Mouse (Mus musculus) thymus, adult 2 months (tissue): ENCODE measurements around the gene St3gal2. TPM values are rescaled to one million over a fixed set of nuclear protein-coding genes. Genes with fewer than 3 reads are reported as not detected.
A peak's percentile ranks its signal among the peaks of the same experiment; 100 is the strongest.

Experiments used
- DNase-seq: peaks from one replicate; pipeline ENCODE4 v3.0.0; 2021
- H3K27ac ChIP-seq: fragments of 200-500 bp; 2 replicates; pipeline ENCODE4 v1.5.1; 2012; ENCODE audit warnings: low read length, control low read depth; ENCODE audit not compliant: control insufficient read depth, insufficient read depth
- H3K27me3 ChIP-seq: fragments of 200-500 bp; 2 replicates; pipeline ENCODE4 v1.6.1; 2012; ENCODE audit warnings: mild to moderate bottlenecking, low read length, moderate library complexity, mixed read lengths; ENCODE audit not compliant: control insufficient read depth, insufficient read depth
- H3K36me3 ChIP-seq: fragments of 200-500 bp; 2 replicates; pipeline ENCODE4 v1.6.1; 2012; ENCODE audit warnings: mild to moderate bottlenecking, low read length, moderate library complexity; ENCODE audit not compliant: control insufficient read depth, insufficient read depth
- H3K4me1 ChIP-seq: fragments of 200-500 bp; replicated peaks from 2 replicates; pipeline ENCODE4 v1.6.1; 2012; ENCODE audit warnings: low read length; ENCODE audit not compliant: control insufficient read depth, insufficient read depth
- H3K4me3 ChIP-seq: fragments of 200-500 bp; 2 replicates; pipeline ENCODE4 v1.5.1; 2012; ENCODE audit warnings: mild to moderate bottlenecking, low read length, control low read depth, moderate library complexity; ENCODE audit not compliant: control insufficient read depth, insufficient read depth
- CTCF ChIP-seq: fragments of 200-500 bp; IDR thresholded peaks from 2 replicates; pipeline ENCODE4 v1.5.1; 2012; ENCODE audit warnings: mild to moderate bottlenecking, control low read depth, low read length, moderate library complexity, borderline replicate concordance; ENCODE audit not compliant: control insufficient read depth, poor library complexity, insufficient read depth; ENCODE audit errors: extremely low read depth
- POLR2A ChIP-seq: fragments of 200-500 bp; IDR thresholded peaks from 2 replicates; pipeline ENCODE4 v1.6.1; 2012; ENCODE audit warnings: mild to moderate bottlenecking, low read length, control low read depth, moderate library complexity; ENCODE audit not compliant: control insufficient read depth, poor library complexity, insufficient read depth; ENCODE audit errors: extremely low read depth
- WGBS: fragments of 180-500 bp; shearing (Covaris S2); methylation state at CpG from one replicate; pipeline ENCODE4 v1.1.7; 2018; 5-methylcytosine and 5-hydroxymethylcytosine counted together
- polyA plus RNA-seq: library from polyadenylated mRNA; depleted of rRNA; stranded (reverse); fragments of >200 nt; gene quantifications from 2 replicates; pipeline ENCODE4 v1.2.3, GENCODE M21; 2012; rRNA removed

Gene St3gal2
- 21.7 and 22.1 TPM in 2 replicates for polyA plus RNA-seq

GRCm38 (mm10) chr8:110919341-110920031 is at the start of gene St3gal2:
Gene St3gal2, plus strand, starts transcription at chr8:110919922.
- peak; percentile 13; the same call in 1 of the 2 replicates for TF ChIP-seq POLR2A
- no peak for TF ChIP-seq CTCF
- no peaks in the 10 kb centered on the region for H3K36me3 ChIP-seq
- WGBS, result 1% methylated on average over 36 of the region's 36 CpGs
- peaks cover 14% of the 10 kb centered on the region for H3K4me1 ChIP-seq
- peak within 1 kb of the TSS; percentile 51 for H3K4me3 ChIP-seq
- H3K27me3 ChIP-seq, result no peaks in the 10 kb centered on the region
- H3K27ac ChIP-seq, result no peak within 1 kb of the TSS
- DNase-seq, result peak; percentile 84

DNA sequence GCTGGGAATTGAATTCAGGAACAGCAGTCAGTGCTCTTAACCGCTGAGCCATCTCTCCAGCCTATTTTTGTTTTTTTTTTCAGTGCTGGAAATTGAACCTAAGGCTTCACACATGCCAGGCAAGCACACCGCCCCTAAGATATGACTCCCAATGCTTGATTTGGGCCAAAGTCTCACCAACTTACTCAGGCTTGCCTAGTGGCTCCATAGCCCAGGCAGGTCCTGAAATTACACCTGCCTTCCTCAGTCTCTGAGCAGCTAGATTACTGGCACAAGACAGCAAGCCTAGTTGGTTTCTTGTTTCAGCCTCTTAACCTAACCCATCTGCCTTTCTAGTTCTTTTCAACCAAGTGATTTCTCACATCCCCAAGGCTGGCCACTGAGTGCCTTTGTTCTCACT is 49.2 kb upstream of the St3gal2 start:
- 98% methylated on average over 2 of the region's 2 CpGs for WGBS
- no peak overlapping the region for H3K4me3 ChIP-seq
- peaks cover 60% of the 10 kb centered on the region for H3K36me3 ChIP-seq

GRCm38 (mm10) chr8:110877862-110878261 is 41.9 kb upstream of the St3gal2 start:
- H3K4me3 ChIP-seq, result no peak overlapping the region
- H3K4me1 ChIP-seq, result no peaks in the 10 kb centered on the region
- peaks cover 70% of the 10 kb centered on the region for H3K36me3 ChIP-seq
- 57% methylated on average over 4 of the region's 4 CpGs for WGBS
- no peak for DNase-seq
- H3K27me3 ChIP-seq, result no peaks in the 10 kb centered on the region
- no peak for TF ChIP-seq POLR2A
- TF ChIP-seq CTCF, result no peak
- H3K27ac ChIP-seq, result no peak overlapping the region

More for the DNA sequence above, 49.2 kb upstream of the St3gal2 start:
- Histone ChIP-seq H3K4me1 (no peaks in the 10 kb centered on the region), H3K27ac (no peak overlapping the region), H3K27me3 (no peaks in the 10 kb centered on the region)
- DNase-seq, result no peak
- TF ChIP-seq POLR2A, result no peak
- TF ChIP-seq CTCF, result no peak

- no peaks in the 10 kb centered on the region for H3K27me3 ChIP-seq
- no peak overlapping the region for H3K4me3 ChIP-seq
- 97% methylated on average over 10 of the region's 10 CpGs for WGBS
- DNase-seq, result no peak
- no peaks in the 10 kb centered on the region for H3K4me1 ChIP-seq
- TF ChIP-seq CTCF (no peak), POLR2A (no peak)
- no peak overlapping the region for H3K27ac ChIP-seq
- peaks cover 55% of the 10 kb centered on the region for H3K36me3 ChIP-seq
Observed at GRCm38 (mm10) chr8:110881741-110882310, 37.9 kb upstream of the St3gal2 start.

DNA sequence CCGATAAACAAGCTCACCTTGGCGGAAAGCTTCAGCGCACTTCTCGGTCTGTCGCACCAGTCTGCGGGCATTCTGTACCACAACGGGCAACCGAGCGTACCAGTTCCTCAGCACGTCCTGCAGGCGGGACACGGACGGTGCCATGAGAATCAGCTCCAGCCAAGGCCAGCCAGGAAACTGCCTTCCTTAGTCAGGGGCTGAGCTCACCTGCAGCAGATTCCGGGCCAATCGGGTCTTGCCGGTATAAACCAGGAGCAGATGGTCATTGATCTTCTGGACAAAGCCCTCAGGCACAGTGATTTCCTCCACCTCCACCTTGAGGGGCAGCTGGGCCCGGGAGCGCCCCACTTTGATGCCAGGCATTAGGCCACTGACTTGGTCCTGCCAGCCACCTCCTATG is 35.9 kb upstream of the St3gal2 start:
- no peak for DNase-seq
- H3K4me1 ChIP-seq, result no peaks in the 10 kb centered on the region
- no peak overlapping the region for H3K4me3 ChIP-seq
- peaks cover 50% of the 10 kb centered on the region for H3K36me3 ChIP-seq
- H3K27me3 ChIP-seq, result no peaks in the 10 kb centered on the region
- no peak overlapping the region for H3K27ac ChIP-seq
- WGBS, result 97% methylated on average over 18 of the region's 18 CpGs
- no peak for TF ChIP-seq CTCF
- TF ChIP-seq POLR2A, result no peak

DNA sequence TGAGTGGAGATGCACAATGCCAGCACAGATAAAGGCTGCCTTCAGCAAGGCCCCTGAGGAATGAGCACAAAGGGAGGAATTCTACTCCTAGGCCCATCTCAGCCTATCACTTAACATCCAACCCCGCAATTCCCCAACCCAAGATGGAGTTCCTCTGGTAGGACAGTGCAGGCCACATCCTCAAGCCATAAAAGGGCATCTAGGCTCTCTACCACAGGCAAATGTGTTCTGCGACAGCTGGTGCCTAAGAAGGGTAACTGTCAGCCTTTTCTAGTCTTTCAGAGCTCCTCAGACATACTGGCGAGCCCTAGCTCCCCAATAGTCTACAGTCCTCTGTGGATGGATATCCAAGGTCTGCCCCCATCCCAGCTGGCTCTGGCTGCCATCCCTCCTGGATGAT is 33.1 kb upstream of the St3gal2 start:
- H3K4me1 ChIP-seq, result no peaks in the 10 kb centered on the region
- no peak overlapping the region for H3K4me3 ChIP-seq
- no peak for DNase-seq
- no peak for TF ChIP-seq POLR2A
- peaks cover 22% of the 10 kb centered on the region for H3K36me3 ChIP-seq
- 93% methylated on average over 3 of the region's 3 CpGs for WGBS
- H3K27me3 ChIP-seq, result no peaks in the 10 kb centered on the region
- H3K27ac ChIP-seq, result no peak overlapping the region

- 93% methylated on average over 10 of the region's 10 CpGs for whole genome bisulfite sequencing
- Histone ChIP-seq H3K4me1 (no peaks in the 10 kb centered on the region), H3K27me3 (no peaks in the 10 kb centered on the region), H3K36me3 (peaks cover 13% of the 10 kb centered on the region; the same call in 1 of the 2 replicates), H3K27ac (no peak overlapping the region), H3K4me3 (no peak overlapping the region)
- no peak for DNase-seq
- no peak for TF ChIP-seq POLR2A
- no peak for TF ChIP-seq CTCF
Observed at GRCm38 (mm10) chr8:110887551-110887950, 32.2 kb upstream of the St3gal2 start.
